Mouse (Mus musculus) ES-E14 (cell line): Measurements from ENCODE around the gene Syt2.

Source experiments
- CHD2 ChIP-seq: IDR thresholded peaks from 2 replicates; pipeline ENCODE4 v1.6.1; 2014; ENCODE audit warnings: mild to moderate bottlenecking, low read depth, low read length, inconsistent platforms
- HCFC1 ChIP-seq: IDR thresholded peaks from 2 replicates; pipeline ENCODE4 v1.6.1; 2012; ENCODE audit warnings: low read length, inconsistent platforms, borderline replicate concordance; ENCODE audit not compliant: insufficient read depth
- MAFK ChIP-seq: IDR thresholded peaks from 2 replicates; pipeline ENCODE4 v1.6.1; 2014; ENCODE audit warnings: mild to moderate bottlenecking, low read depth, low read length, inconsistent platforms; ENCODE audit not compliant: insufficient read depth
- ZC3H11A ChIP-seq: IDR thresholded peaks from 2 replicates; pipeline ENCODE4 v1.6.1; 2012; ENCODE audit warnings: low read depth, mild to moderate bottlenecking, inconsistent platforms, low read length, borderline replicate concordance
- ZNF384 ChIP-seq: IDR thresholded peaks from 2 replicates; pipeline ENCODE4 v1.6.1; 2012; ENCODE audit warnings: low read depth, low read length, inconsistent platforms

- no peak for TF ChIP-seq CHD2
- no peak for TF ChIP-seq HCFC1
- no peak for TF ChIP-seq MAFK
- no peak for TF ChIP-seq ZNF384
- no peak for TF ChIP-seq ZC3H11A
Observed at GRCm38 (mm10) chr1:134753751-134754630, 107.5 kb downstream of the Syt2 start.
